7 mouse cellular contexts compared by ENCODE assay signal in genomic region chr7:30280670-30281138, GRCm38 (mm10). TPM values are rescaled to one million over a fixed set of nuclear protein-coding genes. Genes with fewer than 3 reads are reported as not detected.
A peak's percentile ranks its signal among the peaks of the same experiment; 100 is the strongest.
DNase-seq lines count a peak whose midpoint lies in the region; ATAC-seq lines count a peak whose summit lies in the region.

No protein-coding gene starts in this region.

- peak; percentile 81 for ATAC-seq in embryonic facial prominence, embryonic 12.5 days (ENCODE audit: insufficient number of reproducible peaks, insufficient read depth, low FRiP score, low TSS enrichment)
- ATAC-seq in limb, embryonic 11.5 days (ENCODE audit: insufficient number of reproducible peaks, low FRiP score, low TSS enrichment, low read depth): peak; percentile 86
- peak; percentile 88 for ATAC-seq in midbrain, embryonic 14.5 days (ENCODE audit: low FRiP score, low TSS enrichment)

- H3K4me1 ChIP-seq in embryonic facial prominence, embryonic 12.5 days: peaks cover 6% of the 10 kb centered on the region; the same call in 1 of the 2 replicates
- 0 out of 2 replicates have a peak, but pooled peaks cover 4% of the 10 kb centered on the region for H3K4me1 ChIP-seq in limb, embryonic 11.5 days (ENCODE audit: control insufficient read depth, insufficient read depth, low read length)
- H3K4me1 ChIP-seq in midbrain, embryonic 14.5 days (ENCODE audit: control insufficient read depth, insufficient read depth, low read length): peaks cover 9% of the 10 kb centered on the region; the same call in 1 of the 2 replicates

- peak overlapping the region; percentile 17; the same call in 1 of the 2 replicates for H3K9ac ChIP-seq in embryonic facial prominence, embryonic 12.5 days
- H3K9ac ChIP-seq in limb, embryonic 11.5 days (ENCODE audit: low read length): peak overlapping the region; percentile 19; the same call in 1 of the 2 replicates
- H3K9ac ChIP-seq in midbrain, embryonic 14.5 days (replicated peaks; ENCODE audit: low read length): peak overlapping the region; percentile 47

- H3K4me3 ChIP-seq in embryonic facial prominence, embryonic 12.5 days: peak overlapping the region; percentile 81
- peak overlapping the region; percentile 81 for H3K4me3 ChIP-seq in limb, embryonic 11.5 days (ENCODE audit: low read depth, low read length)
- peak overlapping the region; percentile 61 for H3K4me3 ChIP-seq in midbrain, embryonic 14.5 days (replicated peaks; ENCODE audit: low read depth, low read length)

- H3K27ac ChIP-seq in embryonic facial prominence, embryonic 12.5 days: peak overlapping the region; percentile 95
- H3K27ac ChIP-seq in limb, embryonic 11.5 days (replicated peaks; ENCODE audit: low read depth, low read length): peak overlapping the region; percentile 24
- peak overlapping the region; percentile 95 for H3K27ac ChIP-seq in midbrain, embryonic 14.5 days (replicated peaks; ENCODE audit: low read depth, low read length)

- no peaks in the 10 kb centered on the region for H3K9me3 ChIP-seq in embryonic facial prominence, embryonic 12.5 days
- no peaks in the 10 kb centered on the region for H3K9me3 ChIP-seq in limb, embryonic 11.5 days (ENCODE audit: control insufficient read depth, low read length)
- no peaks in the 10 kb centered on the region for H3K9me3 ChIP-seq in midbrain, embryonic 14.5 days (ENCODE audit: control insufficient read depth, low read length)

- WGBS in embryonic facial prominence, embryonic 12.5 days: 1% methylated on average over 20 of the region's 20 CpGs
- under 1% methylated on average over 20 of the region's 20 CpGs for WGBS in limb, embryonic 11.5 days
- WGBS in midbrain, embryonic 14.5 days: under 1% methylated on average over 20 of the region's 20 CpGs

- no peaks in the 10 kb centered on the region for H3K27me3 ChIP-seq in embryonic facial prominence, embryonic 12.5 days
- H3K27me3 ChIP-seq in limb, embryonic 11.5 days (ENCODE audit: control insufficient read depth, insufficient read depth, low read length): no peaks in the 10 kb centered on the region
- no peaks in the 10 kb centered on the region for H3K27me3 ChIP-seq in midbrain, embryonic 14.5 days (ENCODE audit: control insufficient read depth, insufficient read depth, low read length)

- H3K36me3 ChIP-seq in embryonic facial prominence, embryonic 12.5 days: no peaks in the 10 kb centered on the region
- no peaks in the 10 kb centered on the region for H3K36me3 ChIP-seq in limb, embryonic 11.5 days (ENCODE audit: control insufficient read depth, insufficient read depth, low read length)
- no peaks in the 10 kb centered on the region for H3K36me3 ChIP-seq in midbrain, embryonic 14.5 days (ENCODE audit: control insufficient read depth, insufficient read depth, low read length)

- H3K4me2 ChIP-seq in embryonic facial prominence, embryonic 12.5 days (replicated peaks): peak overlapping the region; percentile 85
- H3K4me2 ChIP-seq in limb, embryonic 11.5 days (ENCODE audit: low read depth, severe bottlenecking): peak overlapping the region; percentile 49
- peak overlapping the region; percentile 93 for H3K4me2 ChIP-seq in midbrain, embryonic 14.5 days (ENCODE audit: low read length)

- DNase-seq in adrenal gland, postnatal 25 days: peak; percentile 78
- DNase-seq in heart, adult 11 months: peak; percentile 100
- DNase-seq in kidney, adult 18-20 months: peak; percentile 85
- peak; percentile 81 for DNase-seq in limb, embryonic 11.5 days (ENCODE audit: low spot score)
- peak; percentile 95 for DNase-seq in midbrain, embryonic 14.5 days
- DNase-seq in spleen, adult 18-20 months: peak; percentile 67 to 76

RNA-seq across cellular contexts. Expression of gene Wdr62, which starts 0.5 kb away (rescaled TPM):
- 7.2 and 8.4 TPM in 2 replicates for total RNA-seq in adrenal gland, postnatal 25 days (2021)
- polyA plus RNA-seq in embryonic facial prominence, embryonic 12.5 days (2016; fragmentation: Nextera tagmentation; extraction: Ambion mirVana): 8.9 and 9.9 TPM in 2 replicates
- polyA plus RNA-seq in limb, embryonic 11.5 days (2014; fragmentation: Nextera tagmentation; extraction: Ambion mirVana): 10.4 and 14.9 TPM in 2 replicates
- polyA plus RNA-seq in midbrain, embryonic 14.5 days (2014; fragmentation: Nextera tagmentation; extraction: Ambion mirVana): 2.5 and 5.0 TPM in 2 replicates

RNA-seq across cellular contexts. Expression of gene Thap8, which starts 0.8 kb away (rescaled TPM):
- 1.2 TPM in 1 of 2 replicates, not detected in the other for total RNA-seq in adrenal gland, postnatal 25 days (2021)
- 0.33 and 0.40 TPM in 2 replicates for polyA plus RNA-seq in embryonic facial prominence, embryonic 12.5 days (2016; fragmentation: Nextera tagmentation; extraction: Ambion mirVana)
- 0.16 and 0.19 TPM in 2 replicates for polyA plus RNA-seq in limb, embryonic 11.5 days (2014; fragmentation: Nextera tagmentation; extraction: Ambion mirVana)
- polyA plus RNA-seq in midbrain, embryonic 14.5 days (2014; fragmentation: Nextera tagmentation; extraction: Ambion mirVana): 0.58 and 0.61 TPM in 2 replicates

RNA-seq across cellular contexts. Expression of gene Clip3, which starts 10.8 kb away (rescaled TPM):
- total RNA-seq in adrenal gland, postnatal 25 days (2021): 21.1 and 29.5 TPM in 2 replicates
- 54.0 and 55.1 TPM in 2 replicates for polyA plus RNA-seq in embryonic facial prominence, embryonic 12.5 days (2016; fragmentation: Nextera tagmentation; extraction: Ambion mirVana)
- 64.7 and 70.0 TPM in 2 replicates for polyA plus RNA-seq in limb, embryonic 11.5 days (2014; fragmentation: Nextera tagmentation; extraction: Ambion mirVana)
- 121 and 131 TPM in 2 replicates for polyA plus RNA-seq in midbrain, embryonic 14.5 days (2014; fragmentation: Nextera tagmentation; extraction: Ambion mirVana)

RNA-seq across cellular contexts. Expression of gene Alkbh6, which starts 27.8 kb away (rescaled TPM):
- 51.6 and 59.2 TPM in 2 replicates for total RNA-seq in adrenal gland, postnatal 25 days (2021)
- 88.6 and 92.2 TPM in 2 replicates for polyA plus RNA-seq in embryonic facial prominence, embryonic 12.5 days (2016; fragmentation: Nextera tagmentation; extraction: Ambion mirVana)
- 93.7 and 97.6 TPM in 2 replicates for polyA plus RNA-seq in limb, embryonic 11.5 days (2014; fragmentation: Nextera tagmentation; extraction: Ambion mirVana)
- polyA plus RNA-seq in midbrain, embryonic 14.5 days (2014; fragmentation: Nextera tagmentation; extraction: Ambion mirVana): 107 and 145 TPM in 2 replicates

RNA-seq across cellular contexts. Expression of gene Syne4, which starts 33.9 kb away (rescaled TPM):
- total RNA-seq in adrenal gland, postnatal 25 days (2021): 29.0 and 41.3 TPM in 2 replicates
- polyA plus RNA-seq in embryonic facial prominence, embryonic 12.5 days (2016; fragmentation: Nextera tagmentation; extraction: Ambion mirVana): 94.9 and 101 TPM in 2 replicates
- 72.3 and 75.3 TPM in 2 replicates for polyA plus RNA-seq in limb, embryonic 11.5 days (2014; fragmentation: Nextera tagmentation; extraction: Ambion mirVana)
- polyA plus RNA-seq in midbrain, embryonic 14.5 days (2014; fragmentation: Nextera tagmentation; extraction: Ambion mirVana): 9.3 and 10.2 TPM in 2 replicates

Comparison
In these comparisons a context has a peak if more than half of its experiments do, and no peak if none do; other contexts are left out.
1. Peak in every context shown above with its lines: DNase-seq, ATAC-seq, H3K4me3 ChIP-seq and H3K27ac ChIP-seq.
2. H3K27ac ChIP-seq: peak in every context shown above with its lines; median percentile 95 in embryonic facial prominence, embryonic 12.5 days; 95 in midbrain, embryonic 14.5 days; 24 in limb, embryonic 11.5 days.